Mouse (Mus musculus) stomach, postnatal 0 days (tissue): ENCODE measurements around the gene Wapl.

Experiments
- CTCF ChIP-seq: IDR thresholded peaks from 2 replicates; pipeline ENCODE4 v1.5.1; 2016; ENCODE audit warnings: antibody characterized with exemption, low read depth, mild to moderate bottlenecking, moderate library complexity
- EP300 ChIP-seq: optimal IDR thresholded peaks from 2 replicates; pipeline ENCODE3; 2016; ENCODE audit warnings: antibody characterized with exemption

GRCm38 (mm10) chr14:34663381-34663780 is 10.3 kb upstream of the Wapl start:
- TF ChIP-seq CTCF (no peak), EP300 (no peak)
